Mouse (Mus musculus) heart, adult 2 months (tissue): ENCODE measurements at regions not wholly inside any gene's neighbourhood (a gene's known extent, or its start where the extent isn't known, plus 50 kb on each side); places are given as distances from the start of the nearest gene placed in this dataset.

Experiments
- DNase-seq, 2 experiments: peaks; one replicate each; pipeline ENCODE4 v3.0.0; 2021
- H3K27ac ChIP-seq: fragments of 200-600 bp; 2 replicates; pipeline ENCODE4 v1.8.1; 2022
- H3K27me3 ChIP-seq: fragments of 200-500 bp; 2 replicates; pipeline ENCODE4 v1.6.1; 2012; ENCODE audit warnings: mild to moderate bottlenecking, low read length, inconsistent platforms, mixed read lengths; ENCODE audit not compliant: control insufficient read depth, insufficient read depth
- H3K36me3 ChIP-seq: fragments of 200-500 bp; 2 replicates; pipeline ENCODE4 v1.6.1; 2012; ENCODE audit warnings: low read length, inconsistent platforms; ENCODE audit not compliant: control insufficient read depth, insufficient read depth
- H3K4me1 ChIP-seq: fragments of 200-500 bp; 2 replicates; pipeline ENCODE4 v1.6.1; 2011; ENCODE audit warnings: low read length; ENCODE audit not compliant: control insufficient read depth, insufficient read depth
- H3K4me3 ChIP-seq: fragments of 200-600 bp; 2 replicates; pipeline ENCODE4 v1.8.1; 2022
- H3K79me2 ChIP-seq: fragments of 200-500 bp; replicated peaks from 2 replicates; pipeline ENCODE4 v1.6.1; 2012; ENCODE audit warnings: mild to moderate bottlenecking, inconsistent platforms, low read length, moderate library complexity, mixed read lengths; ENCODE audit not compliant: control insufficient read depth, insufficient read depth
- H3K9ac ChIP-seq: fragments of 200-500 bp; 2 replicates; pipeline ENCODE4 v1.6.1; 2012; ENCODE audit warnings: low read depth, mild to moderate bottlenecking, control low read depth, inconsistent platforms, low read length, mixed read lengths
- CTCF ChIP-seq: fragments of 200-600 bp; IDR thresholded peaks from 2 replicates; pipeline ENCODE4 v1.8.1; 2022; ENCODE audit warnings: antibody characterized with exemption, mild to moderate bottlenecking, moderate library complexity
- EP300 ChIP-seq: fragments of 200-500 bp; IDR thresholded peaks from 2 replicates; pipeline ENCODE4 v1.6.1; 2011; ENCODE audit warnings: low read depth, low read length, control low read depth; ENCODE audit not compliant: insufficient read depth
- POLR2A ChIP-seq: fragments of 200-500 bp; IDR thresholded peaks from 2 replicates; pipeline ENCODE4 v1.6.1; 2011; ENCODE audit warnings: mild to moderate bottlenecking, low read depth, low read length, control low read depth; ENCODE audit not compliant: insufficient read depth
- WGBS: fragments of 180-500 bp; shearing (Covaris S2); methylation state at CpG from one replicate; pipeline ENCODE4 v1.1.7; 2018; 5-methylcytosine and 5-hydroxymethylcytosine counted together
- intact Hi-C: fragments of 180-260 bp; cut with DNase I; formaldehyde crosslinking; loops from one replicate; pipeline ENCODE4 v1.15.1; 2025

GRCm38 (mm10) chr13:60319268-60319667, 142.1 kb upstream of the Gas1 start:
- TF ChIP-seq EP300 (no peak), CTCF (no peak), POLR2A (no peak)

GRCm38 (mm10) chr13:60319861-60320602, 142.9 kb upstream of the Gas1 start:
- no peaks in the 10 kb centered on the region for H3K4me1 ChIP-seq
- H3K9ac ChIP-seq: no peak overlapping the region
- no peaks in the 10 kb centered on the region for H3K36me3 ChIP-seq
- no peak for DNase-seq
- no peak overlapping the region for H3K27ac ChIP-seq
- no peak for TF ChIP-seq POLR2A
- TF ChIP-seq CTCF: no peak
- TF ChIP-seq EP300: no peak
- H3K79me2 ChIP-seq: no peaks in the 10 kb centered on the region
- intact Hi-C loops: no loop called here
- no peak overlapping the region for H3K4me3 ChIP-seq
- 75% methylated on average over 5 of the region's 5 CpGs for WGBS
- H3K27me3 ChIP-seq: no peaks in the 10 kb centered on the region

More at GRCm38 (mm10) chr13:60319268-60319667, 142.1 kb upstream of the Gas1 start:
- Histone ChIP-seq H3K27me3 (no peaks in the 10 kb centered on the region), H3K36me3 (no peaks in the 10 kb centered on the region), H3K9ac (no peak overlapping the region), H3K79me2 (no peaks in the 10 kb centered on the region), H3K4me1 (no peaks in the 10 kb centered on the region), H3K4me3 (no peak overlapping the region), H3K27ac (no peak overlapping the region)
- no peak for DNase-seq
- 73% methylated on average over 4 of the region's 4 CpGs for whole genome bisulfite sequencing
- intact Hi-C loops: no loop called here

GRCm38 (mm10) chr13:60322579-60322978, 145.4 kb upstream of the Gas1 start:
- no peak overlapping the region for H3K9ac ChIP-seq
- no peaks in the 10 kb centered on the region for H3K79me2 ChIP-seq
- TF ChIP-seq POLR2A: no peak
- intact Hi-C loops: no loop called here
- H3K4me3 ChIP-seq: no peak overlapping the region
- H3K27ac ChIP-seq: no peak overlapping the region
- H3K36me3 ChIP-seq: no peaks in the 10 kb centered on the region
- no peaks in the 10 kb centered on the region for H3K4me1 ChIP-seq
- WGBS: 83% methylated on average over 3 of the region's 3 CpGs
- no peak for DNase-seq
- H3K27me3 ChIP-seq: no peaks in the 10 kb centered on the region

- Histone ChIP-seq H3K4me1 (no peaks in the 10 kb centered on the region), H3K4me3 (no peak overlapping the region), H3K36me3 (no peaks in the 10 kb centered on the region), H3K9ac (no peak overlapping the region), H3K79me2 (no peaks in the 10 kb centered on the region), H3K27me3 (no peaks in the 10 kb centered on the region), H3K27ac (no peak overlapping the region)
- intact Hi-C loops: no loop called here
- TF ChIP-seq EP300 (no peak), POLR2A (no peak), CTCF (no peak)
- 71% methylated on average over 9 of the region's 9 CpGs for WGBS
- no peak for DNase-seq
Measured at GRCm38 (mm10) chr13:60330475-60331258, 153.5 kb upstream of the Gas1 start.

GRCm38 (mm10) chr13:60336196-60336595, 159.0 kb upstream of the Gas1 start:
- Histone ChIP-seq H3K36me3 (no peaks in the 10 kb centered on the region), H3K27me3 (no peaks in the 10 kb centered on the region), H3K4me3 (no peak overlapping the region), H3K4me1 (peaks cover 2% of the 10 kb centered on the region; the same call in 1 of the 2 replicates), H3K9ac (no peak overlapping the region), H3K79me2 (no peaks in the 10 kb centered on the region), H3K27ac (no peak overlapping the region)
- intact Hi-C loops: loop anchor here (5.0 kb wide), 1 partner anchor 159 kb away; the partner anchor contains the start of gene Gas1
- TF ChIP-seq POLR2A: no peak
- TF ChIP-seq CTCF: peak; percentile 56
- no peak for DNase-seq
- 52% methylated on average over 1 of the region's 1 CpGs for WGBS

GRCm38 (mm10) chr13:60337383-60337782, 160.2 kb upstream of the Gas1 start:
- no peak for DNase-seq
- no peak for TF ChIP-seq EP300
- no peak for TF ChIP-seq CTCF
- TF ChIP-seq POLR2A: no peak
- no peak overlapping the region for H3K27ac ChIP-seq
- no peaks in the 10 kb centered on the region for H3K79me2 ChIP-seq
- H3K36me3 ChIP-seq: no peaks in the 10 kb centered on the region
- intact Hi-C loops: loop anchor here (5.0 kb wide), 1 partner anchor 160 kb away; the partner anchor contains the start of gene Gas1
- 35% methylated on average over 2 of the region's 2 CpGs for WGBS
- H3K4me3 ChIP-seq: no peak overlapping the region
- no peak overlapping the region for H3K9ac ChIP-seq
- peaks cover 2% of the 10 kb centered on the region; the same call in 1 of the 2 replicates for H3K4me1 ChIP-seq
- no peaks in the 10 kb centered on the region for H3K27me3 ChIP-seq
